Mouse (Mus musculus): ENCODE measurements around the gene Colgalt1. TPM values are rescaled to one million over a fixed set of nuclear protein-coding genes. Genes with fewer than 3 reads are reported as not detected.

Gene Colgalt1
- polyA plus RNA-seq, 1 experiment from 2014 or later: 62.4 TPM

DNA sequence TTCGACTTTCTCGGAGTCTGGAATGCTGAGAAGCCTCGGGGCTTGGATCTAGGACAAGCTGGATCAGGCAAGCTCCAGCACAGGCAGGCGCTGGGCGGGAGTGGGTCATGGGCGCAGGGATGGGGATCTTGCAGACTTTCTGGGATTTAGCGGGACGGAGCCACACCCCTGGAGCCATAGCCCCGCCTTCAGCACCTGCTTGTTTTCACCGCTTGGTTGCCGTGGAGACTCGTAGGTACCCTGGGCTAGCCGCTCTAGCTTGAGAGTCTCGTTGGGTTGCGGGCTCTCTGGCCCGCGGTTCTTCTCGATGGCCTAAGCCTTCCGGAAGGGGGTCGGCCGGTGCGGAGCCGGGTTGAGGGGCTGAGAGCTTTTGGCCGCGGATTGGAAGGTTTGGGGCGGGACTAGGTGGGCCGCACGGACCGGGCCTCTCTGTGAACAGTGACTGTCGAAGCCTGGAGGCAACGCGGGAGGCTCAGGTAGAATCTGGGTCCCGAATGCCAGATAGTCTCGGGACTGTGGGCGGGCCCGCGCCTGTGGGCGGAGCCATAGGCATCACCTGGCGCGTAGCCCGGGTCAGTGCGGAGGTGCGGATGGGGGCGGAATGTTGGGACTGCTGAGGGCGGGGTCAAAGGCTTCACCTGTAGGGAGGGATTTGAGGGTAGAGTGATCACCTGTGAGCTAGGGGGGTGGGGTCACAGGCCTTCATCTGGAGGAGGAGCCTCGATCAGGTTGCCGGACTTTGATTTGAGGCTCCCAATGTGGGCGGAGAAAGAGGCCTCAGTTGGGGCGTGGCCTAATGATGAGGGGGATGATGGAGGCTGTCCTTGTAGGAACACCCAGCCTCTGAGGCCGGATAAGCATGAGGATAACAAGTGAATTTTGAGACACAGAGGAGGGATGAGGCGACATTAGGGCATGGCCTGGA, 41.2 kb upstream of the Colgalt1 start:
- Histone ChIP-seq H3K4me3 (replicated peaks; ENCODE audit: low read length) (peak overlapping the region; percentile 51), H3K36me3 (replicated peaks; ENCODE audit: control insufficient read depth, insufficient read depth) (no peaks in the 10 kb centered on the region), H3K27ac (peak overlapping the region; percentile 83), H3K9ac (peak overlapping the region; percentile 80), H3K9me3 (ENCODE audit: control insufficient read depth, low read length) (no peaks in the 10 kb centered on the region), H3K4me2 (replicated peaks) (peak overlapping the region; percentile 89), H3K4me1 (replicated peaks; ENCODE audit: control insufficient read depth, insufficient read depth, low read length) (peaks cover 25% of the 10 kb centered on the region), H3K27me3 (ENCODE audit: control insufficient read depth, insufficient read depth, low read length) (peaks cover 7% of the 10 kb centered on the region; the same call in 1 of the 2 replicates)
- peak; percentile 79 for ATAC-seq (ENCODE audit: low FRiP score)
- under 1% methylated on average over 51 of the region's 51 CpGs for WGBS
- peak; percentile 87 for DNase-seq (ENCODE audit: low spot score)

- H3K9me3 ChIP-seq (ENCODE audit: control insufficient read depth, low read length): no peaks in the 10 kb centered on the region
- H3K9ac ChIP-seq: peak overlapping the region; percentile 80
- ATAC-seq (ENCODE audit: low FRiP score): peak; percentile 88
- H3K4me1 ChIP-seq (replicated peaks; ENCODE audit: control insufficient read depth, insufficient read depth, low read length): peaks cover 25% of the 10 kb centered on the region
- peaks cover 7% of the 10 kb centered on the region; the same call in 1 of the 2 replicates for H3K27me3 ChIP-seq (ENCODE audit: control insufficient read depth, insufficient read depth, low read length)
- WGBS: under 1% methylated on average over 41 of the region's 41 CpGs
- peak overlapping the region; percentile 83 for H3K27ac ChIP-seq
- peak overlapping the region; percentile 51 for H3K4me3 ChIP-seq (replicated peaks; ENCODE audit: low read length)
- H3K4me2 ChIP-seq (replicated peaks): peak overlapping the region; percentile 89
- H3K36me3 ChIP-seq (replicated peaks; ENCODE audit: control insufficient read depth, insufficient read depth): no peaks in the 10 kb centered on the region
- DNase-seq (ENCODE audit: low spot score): peak; percentile 91
These were observed 40.4 kb upstream of the Colgalt1 start for GRCm38 (mm10) chr8:71570291-71570954.

GRCm38 (mm10) chr8:71572077-71572476, 38.7 kb upstream of the Colgalt1 start:
- peak overlapping the region; percentile 80 for H3K9ac ChIP-seq
- no peak for DNase-seq (ENCODE audit: low spot score)
- peak overlapping the region; percentile 51; the same call in 1 of the 2 replicates for H3K4me3 ChIP-seq (replicated peaks; ENCODE audit: low read length)
- no peak for ATAC-seq (ENCODE audit: low FRiP score)
- H3K4me2 ChIP-seq (replicated peaks): peak overlapping the region; percentile 89
- peak overlapping the region; percentile 55 for H3K27ac ChIP-seq
- H3K4me1 ChIP-seq (replicated peaks; ENCODE audit: control insufficient read depth, insufficient read depth, low read length): peaks cover 25% of the 10 kb centered on the region
- no peaks in the 10 kb centered on the region for H3K36me3 ChIP-seq (replicated peaks; ENCODE audit: control insufficient read depth, insufficient read depth)
- 83% methylated on average over 2 of the region's 2 CpGs for WGBS
- peaks cover 6% of the 10 kb centered on the region; the same call in 1 of the 2 replicates for H3K27me3 ChIP-seq (ENCODE audit: control insufficient read depth, insufficient read depth, low read length)
- H3K9me3 ChIP-seq (ENCODE audit: control insufficient read depth, low read length): no peaks in the 10 kb centered on the region

DNA sequence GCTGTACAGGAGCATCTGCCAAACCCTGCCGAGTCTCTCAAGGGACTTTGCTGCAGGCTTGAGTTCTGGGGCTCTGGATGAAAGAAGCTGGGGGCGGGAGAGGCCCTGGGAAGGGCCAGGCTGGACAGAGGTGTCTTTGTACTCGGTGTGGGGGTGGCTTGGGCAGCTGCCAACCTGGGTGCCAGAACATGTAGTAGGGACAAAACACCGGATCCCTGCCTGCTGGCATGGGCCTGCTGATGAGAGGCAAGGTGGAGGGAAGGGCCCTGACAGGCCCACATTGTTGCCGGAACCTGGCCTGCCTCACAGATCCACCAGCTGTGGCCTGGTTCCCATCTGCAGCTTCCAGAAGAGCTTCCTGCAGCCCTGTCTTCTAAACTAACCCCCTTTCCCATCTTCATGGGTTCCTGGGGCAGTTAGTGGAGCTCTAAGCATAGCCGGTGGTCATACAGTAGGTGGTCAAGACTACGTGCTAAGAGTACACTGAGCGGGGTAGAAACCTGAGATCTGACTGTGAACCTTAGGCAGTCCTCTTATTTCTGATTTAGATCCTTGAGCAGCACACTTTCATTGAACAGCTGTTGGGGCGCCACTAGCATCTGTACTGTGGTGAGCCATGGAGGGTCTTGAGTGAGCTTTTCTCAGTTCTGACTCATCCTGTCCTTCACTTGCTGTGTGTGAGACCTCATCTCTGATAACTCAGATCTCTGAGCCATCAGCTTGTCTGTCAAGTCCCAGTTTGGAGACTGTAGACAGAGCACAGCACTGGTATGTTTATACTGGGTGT, 37.8 kb upstream of the Colgalt1 start:
- ATAC-seq (ENCODE audit: low FRiP score): no peak
- DNase-seq (ENCODE audit: low spot score): peak; percentile 72
- Histone ChIP-seq H3K9me3 (ENCODE audit: control insufficient read depth, low read length) (no peaks in the 10 kb centered on the region), H3K4me3 (replicated peaks; ENCODE audit: low read length) (no peak overlapping the region), H3K4me2 (replicated peaks) (peak overlapping the region; percentile 25), H3K27ac (peak overlapping the region; percentile 61), H3K9ac (0 out of 2 replicates have a peak overlapping the region, but pooled peaks have one; percentile 20), H3K36me3 (replicated peaks; ENCODE audit: control insufficient read depth, insufficient read depth) (no peaks in the 10 kb centered on the region), H3K4me1 (replicated peaks; ENCODE audit: control insufficient read depth, insufficient read depth, low read length) (peaks cover 25% of the 10 kb centered on the region), H3K27me3 (ENCODE audit: control insufficient read depth, insufficient read depth, low read length) (no peaks in the 10 kb centered on the region)
- 70% methylated on average over 9 of the region's 9 CpGs for WGBS

- H3K4me1 ChIP-seq (replicated peaks; ENCODE audit: control insufficient read depth, insufficient read depth, low read length): peaks cover 25% of the 10 kb centered on the region
- H3K9me3 ChIP-seq (ENCODE audit: control insufficient read depth, low read length): no peaks in the 10 kb centered on the region
- H3K9ac ChIP-seq: no peak overlapping the region
- DNase-seq (ENCODE audit: low spot score) (no peak), ATAC-seq (ENCODE audit: low FRiP score) (no peak)
- no peaks in the 10 kb centered on the region for H3K36me3 ChIP-seq (replicated peaks; ENCODE audit: control insufficient read depth, insufficient read depth)
- H3K27ac ChIP-seq: no peak overlapping the region
- H3K4me2 ChIP-seq (replicated peaks): no peak overlapping the region
- H3K27me3 ChIP-seq (ENCODE audit: control insufficient read depth, insufficient read depth, low read length): no peaks in the 10 kb centered on the region
- no peak overlapping the region for H3K4me3 ChIP-seq (replicated peaks; ENCODE audit: low read length)
- WGBS: 72% methylated on average over 7 of the region's 7 CpGs
These were observed 36.4 kb upstream of the Colgalt1 start for GRCm38 (mm10) chr8:71574426-71574825.

GRCm38 (mm10) chr8:71575020-71575419, 35.8 kb upstream of the Colgalt1 start:
- H3K4me3 ChIP-seq (replicated peaks; ENCODE audit: low read length): no peak overlapping the region
- no peak overlapping the region for H3K4me2 ChIP-seq (replicated peaks)
- 87% methylated on average over 1 of the region's 1 CpGs for WGBS
- ATAC-seq (ENCODE audit: low FRiP score): no peak
- H3K9ac ChIP-seq: no peak overlapping the region
- no peaks in the 10 kb centered on the region for H3K9me3 ChIP-seq (ENCODE audit: control insufficient read depth, low read length)
- no peak for DNase-seq (ENCODE audit: low spot score)
- H3K27ac ChIP-seq: no peak overlapping the region
- H3K4me1 ChIP-seq (replicated peaks; ENCODE audit: control insufficient read depth, insufficient read depth, low read length): peaks cover 25% of the 10 kb centered on the region
- H3K36me3 ChIP-seq (replicated peaks; ENCODE audit: control insufficient read depth, insufficient read depth): no peaks in the 10 kb centered on the region
- H3K27me3 ChIP-seq (ENCODE audit: control insufficient read depth, insufficient read depth, low read length): no peaks in the 10 kb centered on the region

- 67% methylated on average over 4 of the region's 4 CpGs for WGBS
These were observed 32.9 kb upstream of the Colgalt1 start for GRCm38 (mm10) chr8:71577856-71578387.

DNA sequence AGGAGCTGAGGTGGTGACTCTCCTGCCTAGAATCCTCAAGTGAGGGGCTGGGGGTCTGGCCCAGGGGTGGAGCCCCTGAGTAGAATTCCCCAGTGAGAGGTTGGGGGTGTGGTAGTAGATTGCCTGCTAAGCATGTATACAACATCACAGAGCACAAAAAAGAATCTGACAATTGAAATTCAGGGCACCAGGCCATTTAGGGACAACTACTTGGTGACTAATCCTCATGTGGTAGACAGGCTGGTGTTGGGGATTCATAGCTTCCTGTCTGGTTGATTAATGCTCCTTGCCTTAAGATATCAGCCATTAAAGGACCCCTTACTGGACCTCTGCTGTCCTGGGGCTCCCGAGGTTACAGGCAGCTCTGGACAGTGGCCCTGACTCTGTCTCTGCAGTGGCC, 31.8 kb upstream of the Colgalt1 start:
- H3K27ac ChIP-seq: no peak overlapping the region

More at GRCm38 (mm10) chr8:71577856-71578387, 32.9 kb upstream of the Colgalt1 start:
- DNase-seq (ENCODE audit: low spot score): no peak
- Histone ChIP-seq H3K36me3 (replicated peaks; ENCODE audit: control insufficient read depth, insufficient read depth) (peaks cover 23% of the 10 kb centered on the region), H3K9me3 (ENCODE audit: control insufficient read depth, low read length) (no peaks in the 10 kb centered on the region), H3K4me2 (replicated peaks) (no peak overlapping the region), H3K27ac (no peak overlapping the region), H3K27me3 (ENCODE audit: control insufficient read depth, insufficient read depth, low read length) (no peaks in the 10 kb centered on the region), H3K9ac (no peak overlapping the region), H3K4me3 (replicated peaks; ENCODE audit: low read length) (no peak overlapping the region), H3K4me1 (replicated peaks; ENCODE audit: control insufficient read depth, insufficient read depth, low read length) (peaks cover 4% of the 10 kb centered on the region; the same call in 1 of the 2 replicates)
- no peak for ATAC-seq (ENCODE audit: low FRiP score)

More for the DNA sequence above, 31.8 kb upstream of the Colgalt1 start:
- WGBS: 74% methylated on average over 1 of the region's 1 CpGs
- DNase-seq (ENCODE audit: low spot score): no peak
- H3K36me3 ChIP-seq (replicated peaks; ENCODE audit: control insufficient read depth, insufficient read depth): peaks cover 27% of the 10 kb centered on the region
- no peak overlapping the region for H3K4me2 ChIP-seq (replicated peaks)
- no peak overlapping the region for H3K9ac ChIP-seq
- H3K9me3 ChIP-seq (ENCODE audit: control insufficient read depth, low read length): no peaks in the 10 kb centered on the region
- H3K27me3 ChIP-seq (ENCODE audit: control insufficient read depth, insufficient read depth, low read length): no peaks in the 10 kb centered on the region
- no peaks in the 10 kb centered on the region for H3K4me1 ChIP-seq (replicated peaks; ENCODE audit: control insufficient read depth, insufficient read depth, low read length)
- ATAC-seq (ENCODE audit: low FRiP score): no peak
- no peak overlapping the region for H3K4me3 ChIP-seq (replicated peaks; ENCODE audit: low read length)

All from hindbrain, embryonic 14.5 days (tissue).